Mouse (Mus musculus): ENCODE results near the gene Lce3f. TPM values are rescaled to one million over a fixed set of nuclear protein-coding genes. Genes with fewer than 3 reads are reported as not detected.

Gene Lce3f
- 2.3 TPM in 1 of 2 replicates, not detected in the other for polyA plus RNA-seq (2015; fragmentation: Nextera tagmentation; extraction: Ambion mirVana)

DNA sequence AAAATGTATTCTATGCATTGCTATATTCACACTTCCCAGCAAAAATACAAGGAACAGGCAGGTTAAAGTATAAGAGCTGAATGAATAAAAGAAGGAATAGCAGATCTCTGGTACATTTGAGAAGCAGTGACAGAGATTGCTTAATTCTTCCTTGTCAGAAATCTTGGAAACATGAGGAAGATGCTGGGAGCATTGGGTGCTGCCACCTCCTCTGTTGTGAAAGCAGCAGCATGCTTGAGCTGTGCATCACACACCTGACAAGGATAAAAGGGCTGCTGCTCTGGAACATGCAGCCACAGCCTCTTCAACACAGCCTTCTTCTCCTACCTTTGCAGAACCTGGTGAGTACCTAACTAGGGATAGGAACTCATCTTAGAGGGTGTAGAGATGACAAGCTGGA lies at the start of gene Lce3f:
Lce3f (plus strand) TSS at position 301 of the 400 bp plus-strand sequence.
- H3K36me3 ChIP-seq = no peaks in the 10 kb centered on the region
- no peaks in the 10 kb centered on the region for H3K9me3 ChIP-seq
- no peak for ATAC-seq (ENCODE audit: insufficient read depth, low FRiP score, low read depth)
- H3K4me2 ChIP-seq = no peak within 1 kb of the TSS
- no peak within 1 kb of the TSS for H3K4me3 ChIP-seq (replicated peaks)
- H3K27ac ChIP-seq = no peak within 1 kb of the TSS
- no peaks in the 10 kb centered on the region for H3K27me3 ChIP-seq (replicated peaks)
- H3K4me1 ChIP-seq = no peaks in the 10 kb centered on the region
- H3K9ac ChIP-seq = no peak within 1 kb of the TSS

DNA sequence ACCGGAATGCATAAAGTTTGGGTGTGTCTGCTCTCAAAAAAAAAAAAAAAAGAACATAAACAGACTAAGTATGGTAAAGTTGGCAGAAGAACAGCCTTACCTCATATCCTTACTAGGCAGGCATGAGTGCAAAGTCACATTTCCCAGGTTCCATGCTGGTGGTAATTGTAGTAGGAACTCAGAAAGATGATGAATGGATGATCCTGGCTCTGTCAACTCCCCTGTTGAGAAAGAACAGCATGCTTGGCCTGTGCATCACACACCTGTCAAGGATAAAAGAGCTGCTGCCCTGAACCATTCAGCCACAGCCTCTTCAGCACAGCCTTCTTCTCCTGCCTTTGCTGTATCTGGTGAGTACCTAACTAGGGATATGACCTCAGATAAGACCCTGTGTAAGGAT lies 47.8 kb upstream of the Lce3f start, which contains the start of gene Lce3c:
Lce3c (plus strand) TSS at position 301 of the 400 bp plus-strand sequence.
- no peaks in the 10 kb centered on the region for H3K9me3 ChIP-seq
- H3K36me3 ChIP-seq = no peaks in the 10 kb centered on the region
- H3K27me3 ChIP-seq (replicated peaks) = no peaks in the 10 kb centered on the region
- H3K4me1 ChIP-seq = no peaks in the 10 kb centered on the region
- H3K9ac ChIP-seq = no peak within 1 kb of the TSS
- no peak within 1 kb of the TSS for H3K4me2 ChIP-seq
- WGBS = 67% methylated on average over 1 of the region's 1 CpGs
- no peak within 1 kb of the TSS for H3K27ac ChIP-seq
- no peak within 1 kb of the TSS for H3K4me3 ChIP-seq (replicated peaks)
- no peak for ATAC-seq (ENCODE audit: insufficient read depth, low FRiP score, low read depth)

DNA sequence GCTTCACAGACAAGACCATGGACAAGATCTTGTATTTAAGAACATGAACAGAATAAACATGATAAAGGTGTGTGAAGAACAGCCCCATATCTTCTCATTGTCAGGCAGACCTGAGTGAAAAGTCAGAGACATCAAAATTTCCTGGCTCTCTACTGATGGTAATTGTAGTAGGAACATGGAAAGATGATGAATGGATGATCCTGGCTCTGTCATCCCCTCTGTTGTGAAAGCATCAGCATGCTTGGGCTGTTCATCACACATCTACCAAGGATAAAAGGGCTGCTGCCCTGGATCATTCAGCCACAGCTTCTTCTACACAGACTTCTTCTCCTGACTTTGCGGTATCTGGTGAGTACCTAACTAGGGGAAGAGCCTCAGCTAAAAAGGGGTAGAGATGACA lies 34.9 kb upstream of the Lce3f start, which contains the start of gene Lce3d:
Lce3d (plus strand) TSS at position 301 of the 400 bp plus-strand sequence.
- H3K4me1 ChIP-seq = no peaks in the 10 kb centered on the region
- H3K9ac ChIP-seq = no peak within 1 kb of the TSS
- no peaks in the 10 kb centered on the region for H3K9me3 ChIP-seq
- 79% methylated on average over 1 of the region's 1 CpGs for WGBS
- no peak within 1 kb of the TSS for H3K4me2 ChIP-seq
- no peak within 1 kb of the TSS for H3K27ac ChIP-seq
- no peak within 1 kb of the TSS for H3K4me3 ChIP-seq (replicated peaks)
- no peaks in the 10 kb centered on the region for H3K27me3 ChIP-seq (replicated peaks)
- H3K36me3 ChIP-seq = no peaks in the 10 kb centered on the region
- ATAC-seq (ENCODE audit: insufficient read depth, low FRiP score, low read depth) = no peak

- Histone ChIP-seq H3K4me2 (no peak within 1 kb of the TSS), H3K27ac (no peak within 1 kb of the TSS), H3K4me1 (no peaks in the 10 kb centered on the region), H3K4me3 (replicated peaks) (no peak within 1 kb of the TSS), H3K9me3 (no peaks in the 10 kb centered on the region), H3K36me3 (no peaks in the 10 kb centered on the region), H3K9ac (no peak within 1 kb of the TSS), H3K27me3 (replicated peaks) (no peaks in the 10 kb centered on the region)
- WGBS = 86% methylated on average over 2 of the region's 2 CpGs
- no peak for ATAC-seq (ENCODE audit: insufficient read depth, low FRiP score, low read depth)
These were observed 25.3 kb upstream of the Lce3f start, which contains the start of gene Lce3e for GRCm38 (mm10) chr3:92966761-92967160. Lce3e (plus strand) TSS chr3:92967061.

- Histone ChIP-seq H3K4me1 (no peaks in the 10 kb centered on the region), H3K4me3 (replicated peaks) (no peak overlapping the region), H3K27ac (no peak overlapping the region), H3K9me3 (no peaks in the 10 kb centered on the region), H3K27me3 (replicated peaks) (no peaks in the 10 kb centered on the region), H3K9ac (no peak overlapping the region), H3K36me3 (no peaks in the 10 kb centered on the region), H3K4me2 (no peak overlapping the region)
- ATAC-seq (ENCODE audit: insufficient read depth, low FRiP score, low read depth) = no peak
- WGBS = 66% methylated on average over 2 of the region's 2 CpGs
These were observed 13.5 kb upstream of the Lce3f start for GRCm38 (mm10) chr3:92978484-92978883.

DNA sequence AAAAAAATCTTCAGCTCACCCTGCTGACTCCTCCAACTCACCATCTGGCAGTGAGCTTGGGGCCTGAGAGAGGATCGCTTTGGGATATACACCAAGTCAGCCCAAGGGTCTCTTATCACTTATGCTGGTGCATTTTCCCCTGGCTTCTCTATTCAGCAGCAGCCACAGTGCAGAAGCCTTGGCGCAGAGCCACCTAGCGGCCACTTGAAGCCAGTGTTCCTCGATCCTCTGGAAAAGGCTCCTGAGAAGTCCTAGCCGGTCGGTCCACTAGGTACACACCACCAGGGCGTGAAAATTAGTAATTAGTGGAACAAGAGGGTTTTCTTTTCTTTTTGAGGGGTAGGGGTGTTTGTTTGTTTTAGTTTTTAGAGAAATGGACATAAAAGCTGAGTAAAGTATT lies 6.7 kb downstream of the Lce3f start:
- H3K27me3 ChIP-seq (replicated peaks) = no peaks in the 10 kb centered on the region
- H3K9me3 ChIP-seq = no peaks in the 10 kb centered on the region
- 7% methylated on average over 7 of the region's 7 CpGs for WGBS
- H3K36me3 ChIP-seq = no peaks in the 10 kb centered on the region
- ATAC-seq (ENCODE audit: insufficient read depth, low FRiP score, low read depth) = peak; percentile 79
- no peak overlapping the region for H3K4me3 ChIP-seq (replicated peaks)
- H3K9ac ChIP-seq = no peak overlapping the region
- no peak overlapping the region for H3K4me2 ChIP-seq
- no peaks in the 10 kb centered on the region for H3K4me1 ChIP-seq
- no peak overlapping the region for H3K27ac ChIP-seq

DNA sequence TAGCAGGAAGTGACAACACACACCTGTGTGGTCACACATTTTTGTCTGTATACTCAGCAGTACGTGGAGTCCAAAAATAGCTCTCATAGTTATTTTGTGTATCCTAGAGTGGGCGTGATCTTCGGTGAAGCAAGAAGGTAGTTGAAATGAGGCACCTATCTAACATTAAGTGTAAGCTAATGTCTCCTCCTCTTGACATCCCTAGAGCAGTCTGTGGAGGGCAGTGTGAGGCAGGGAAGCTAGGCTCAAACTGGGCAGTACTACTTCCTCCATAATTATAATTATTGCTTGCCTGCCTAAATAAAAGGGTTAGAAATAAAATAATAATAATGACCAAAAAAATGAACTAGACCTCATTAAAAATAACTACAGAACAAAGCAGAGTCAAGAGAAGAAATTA lies 8.6 kb downstream of the Lce3f start:
- H3K9ac ChIP-seq = no peak overlapping the region
- no peak overlapping the region for H3K27ac ChIP-seq
- no peaks in the 10 kb centered on the region for H3K9me3 ChIP-seq
- H3K36me3 ChIP-seq = no peaks in the 10 kb centered on the region
- H3K4me3 ChIP-seq (replicated peaks) = no peak overlapping the region
- H3K27me3 ChIP-seq (replicated peaks) = no peaks in the 10 kb centered on the region
- ATAC-seq (ENCODE audit: insufficient read depth, low FRiP score, low read depth) = no peak
- 69% methylated on average over 3 of the region's 3 CpGs for WGBS
- H3K4me1 ChIP-seq = no peaks in the 10 kb centered on the region
- no peak overlapping the region for H3K4me2 ChIP-seq

- Histone ChIP-seq H3K9me3 (no peaks in the 10 kb centered on the region), H3K36me3 (no peaks in the 10 kb centered on the region), H3K27ac (no peak overlapping the region), H3K4me1 (no peaks in the 10 kb centered on the region), H3K4me2 (no peak overlapping the region), H3K27me3 (replicated peaks) (no peaks in the 10 kb centered on the region), H3K4me3 (replicated peaks) (no peak overlapping the region), H3K9ac (no peak overlapping the region)
- 75% methylated on average over 4 of the region's 4 CpGs for WGBS
- no peak for ATAC-seq (ENCODE audit: insufficient read depth, low FRiP score, low read depth)
These were observed 10.8 kb downstream of the Lce3f start for GRCm38 (mm10) chr3:93002843-93003242.

DNA sequence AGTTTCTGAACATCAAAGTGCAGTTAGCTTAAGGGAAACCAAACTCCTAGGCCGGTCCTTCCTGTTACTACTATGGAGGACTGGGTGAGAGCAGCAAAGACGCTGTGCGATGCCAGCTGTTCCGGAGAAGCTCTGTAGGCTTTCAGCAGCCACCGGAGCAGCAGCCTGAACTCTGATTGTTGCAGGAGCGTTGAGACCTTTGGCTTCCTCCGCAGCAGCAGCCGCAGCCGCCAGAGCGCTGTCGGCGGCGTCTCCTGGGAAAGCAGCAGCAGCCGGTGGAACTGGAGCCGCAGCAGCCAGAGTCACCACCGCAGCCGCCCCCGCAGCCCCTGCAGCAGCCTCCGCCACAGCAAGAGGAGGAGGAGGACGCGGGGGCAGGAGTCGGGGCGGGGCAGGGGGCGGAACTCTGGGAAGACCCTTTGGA lies 22.4 kb downstream of the Lce3f start:
- Histone ChIP-seq H3K9me3 (no peaks in the 10 kb centered on the region), H3K4me3 (replicated peaks) (peak overlapping the region; percentile 48), H3K9ac (peak overlapping the region; percentile 32; the same call in 1 of the 2 replicates), H3K4me1 (no peaks in the 10 kb centered on the region), H3K27me3 (replicated peaks) (no peaks in the 10 kb centered on the region), H3K27ac (no peak overlapping the region), H3K36me3 (no peaks in the 10 kb centered on the region), H3K4me2 (peak overlapping the region; percentile 82)
- peak; percentile 35; the same call in 1 of the 2 replicates for ATAC-seq (ENCODE audit: insufficient read depth, low FRiP score, low read depth)
- 1% methylated on average over 24 of the region's 24 CpGs for WGBS

DNA sequence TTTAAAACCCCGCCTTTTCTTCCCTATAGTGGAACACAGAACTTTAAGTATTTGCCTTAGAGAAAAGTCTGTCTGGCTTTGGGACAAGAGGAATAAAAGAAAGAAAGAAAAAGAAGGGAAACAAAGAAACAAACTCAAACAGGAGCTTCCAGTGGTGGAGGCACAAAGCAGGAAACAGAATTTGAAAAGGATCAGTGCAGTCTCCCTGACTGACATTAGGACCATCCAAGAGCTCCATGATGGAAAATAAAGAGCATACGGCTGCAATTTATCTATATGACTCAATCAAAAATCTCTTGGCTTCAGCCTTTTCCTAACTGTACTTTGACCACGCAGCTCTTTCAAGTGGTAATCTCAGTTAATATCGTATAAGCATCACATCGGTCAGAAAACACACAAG lies 22.8 kb downstream of the Lce3f start:
- Histone ChIP-seq H3K27ac (no peak overlapping the region), H3K9me3 (no peaks in the 10 kb centered on the region), H3K4me3 (replicated peaks) (peak overlapping the region; percentile 48), H3K4me2 (peak overlapping the region; percentile 82), H3K27me3 (replicated peaks) (no peaks in the 10 kb centered on the region), H3K36me3 (no peaks in the 10 kb centered on the region), H3K4me1 (no peaks in the 10 kb centered on the region), H3K9ac (no peak overlapping the region)
- no peak for ATAC-seq (ENCODE audit: insufficient read depth, low FRiP score, low read depth)
- WGBS = 31% methylated on average over 5 of the region's 5 CpGs

DNA sequence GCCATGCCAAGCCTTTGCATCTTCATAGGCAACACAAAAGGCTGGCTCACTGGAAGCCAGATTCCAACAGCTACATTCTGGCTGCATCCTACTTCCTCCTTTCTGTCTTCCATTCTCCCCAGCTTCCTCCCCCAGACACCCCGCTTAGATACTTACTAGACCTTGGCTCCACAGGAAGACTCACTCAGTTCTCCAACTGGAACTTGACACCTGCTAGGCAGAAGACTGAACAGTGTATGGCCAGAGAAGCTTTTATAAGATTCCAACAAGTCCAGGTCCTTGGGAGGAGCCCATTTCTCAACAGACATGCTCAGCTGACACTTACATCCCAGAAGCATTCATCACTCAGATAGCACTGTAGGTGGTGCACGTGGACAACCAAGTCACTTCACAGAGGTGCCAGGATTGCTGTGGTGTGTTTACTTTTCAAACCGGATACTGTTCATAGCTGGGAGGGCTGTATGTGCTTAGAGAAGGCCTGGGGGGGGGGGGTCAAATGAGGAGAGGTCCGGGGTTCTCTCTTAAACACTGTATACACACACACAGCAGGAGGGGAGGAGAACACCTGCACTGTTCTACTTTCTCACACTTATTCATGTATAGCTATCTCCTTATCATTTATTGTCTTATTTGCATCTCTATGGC lies 23.6 kb downstream of the Lce3f start, which contains the start of gene Crct1:
Crct1 (minus strand) TSS at position 228 of the 645 bp plus-strand sequence.
- peak within 1 kb of the TSS; percentile 32; the same call in 1 of the 2 replicates for H3K9ac ChIP-seq
- H3K9me3 ChIP-seq = no peaks in the 10 kb centered on the region
- WGBS = 39% methylated on average over 4 of the region's 4 CpGs
- H3K4me1 ChIP-seq = no peaks in the 10 kb centered on the region
- peak within 1 kb of the TSS; percentile 82 for H3K4me2 ChIP-seq
- no peak for ATAC-seq (ENCODE audit: insufficient read depth, low FRiP score, low read depth)
- no peaks in the 10 kb centered on the region for H3K36me3 ChIP-seq
- no peaks in the 10 kb centered on the region for H3K27me3 ChIP-seq (replicated peaks)
- no peak within 1 kb of the TSS for H3K27ac ChIP-seq
- H3K4me3 ChIP-seq (replicated peaks) = peak within 1 kb of the TSS; percentile 48

DNA sequence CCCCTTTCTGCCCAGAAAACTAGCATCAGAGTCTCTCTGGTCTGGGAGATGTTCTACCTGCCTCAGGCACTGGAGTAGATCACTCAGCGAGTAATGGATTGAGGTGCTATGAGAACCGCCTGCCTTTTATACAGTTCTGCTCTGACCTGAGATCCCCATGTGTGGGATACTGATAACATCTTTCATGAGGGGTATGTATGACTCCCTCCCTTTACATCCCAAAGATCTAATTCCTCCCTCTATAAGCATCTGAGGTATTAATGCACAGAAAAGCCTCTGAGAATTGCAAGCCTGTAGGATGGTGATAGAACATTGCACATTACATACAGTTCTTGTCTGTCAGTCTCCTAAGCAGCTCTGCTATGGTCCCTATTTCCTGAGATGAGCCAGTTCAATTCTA lies 26.9 kb downstream of the Lce3f start, which contains the start of gene Lce1m:
Lce1m (minus strand) TSS at position 101 of the 400 bp plus-strand sequence.
- H3K36me3 ChIP-seq = no peaks in the 10 kb centered on the region
- no peak for ATAC-seq (ENCODE audit: insufficient read depth, low FRiP score, low read depth)
- H3K27ac ChIP-seq = no peak within 1 kb of the TSS
- no peaks in the 10 kb centered on the region for H3K27me3 ChIP-seq (replicated peaks)
- WGBS = 86% methylated on average over 2 of the region's 2 CpGs
- no peaks in the 10 kb centered on the region for H3K4me1 ChIP-seq
- H3K4me2 ChIP-seq = no peak within 1 kb of the TSS
- H3K4me3 ChIP-seq (replicated peaks) = no peak within 1 kb of the TSS
- H3K9ac ChIP-seq = no peak within 1 kb of the TSS
- H3K9me3 ChIP-seq = no peaks in the 10 kb centered on the region
